Mouse (Mus musculus): ENCODE data around the gene Cbwd1. TPM values are rescaled to one million over a fixed set of nuclear protein-coding genes. Genes with fewer than 3 reads are reported as not detected.

Gene Cbwd1
- polyA plus RNA-seq, 1 experiment from 2014 or later = 24.9 TPM

GRCm38 (mm10) chr19:24983857-24984498, 22.6 kb upstream of the Cbwd1 start:
- H3K9me3 ChIP-seq (ENCODE audit: control insufficient read depth, low read length) = no peaks in the 10 kb centered on the region
- DNase-seq (ENCODE audit: low spot score) (no peak), ATAC-seq (ENCODE audit: low FRiP score) (no peak)
- no peak overlapping the region for H3K9ac ChIP-seq (ENCODE audit: low read depth, low read length)
- no peaks in the 10 kb centered on the region for H3K36me3 ChIP-seq (ENCODE audit: control insufficient read depth, insufficient read depth, low read length)
- no peaks in the 10 kb centered on the region for H3K4me1 ChIP-seq (replicated peaks; ENCODE audit: control insufficient read depth, insufficient read depth, low read length)
- no peak overlapping the region for H3K4me3 ChIP-seq (ENCODE audit: low read depth, low read length)
- no peaks in the 10 kb centered on the region for H3K27me3 ChIP-seq (ENCODE audit: control insufficient read depth, insufficient read depth, low read length)
- no peak overlapping the region for H3K27ac ChIP-seq (ENCODE audit: low read depth, low read length)
- WGBS = 80% methylated on average over 7 of the region's 7 CpGs
- no peak overlapping the region for H3K4me2 ChIP-seq (replicated peaks; ENCODE audit: low read depth, low read length)

DNA sequence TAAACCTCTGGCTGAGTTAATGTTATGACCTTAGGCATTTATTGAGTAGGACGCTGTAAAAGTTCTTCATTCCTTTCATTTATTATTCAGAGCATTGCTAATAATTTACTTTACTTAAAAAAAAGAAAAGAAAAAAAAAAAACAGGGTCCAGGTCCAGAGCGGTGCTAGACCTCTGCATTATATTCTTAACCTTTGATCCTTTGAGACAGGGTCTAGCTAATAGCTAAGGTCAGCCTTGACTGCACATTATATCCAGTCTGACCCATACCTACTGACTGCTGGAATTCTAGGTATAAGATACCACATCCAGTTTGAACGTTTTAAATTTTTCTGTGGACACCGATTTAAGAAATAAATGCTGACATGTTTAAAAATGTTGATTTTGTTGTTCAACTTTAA, 21.6 kb upstream of the Cbwd1 start:
- H3K9ac ChIP-seq (ENCODE audit: low read depth, low read length) = no peak overlapping the region
- no peaks in the 10 kb centered on the region for H3K9me3 ChIP-seq (ENCODE audit: control insufficient read depth, low read length)
- H3K27ac ChIP-seq (ENCODE audit: low read depth, low read length) = no peak overlapping the region
- DNase-seq (ENCODE audit: low spot score) = no peak
- no peak overlapping the region for H3K4me3 ChIP-seq (ENCODE audit: low read depth, low read length)
- no peaks in the 10 kb centered on the region for H3K27me3 ChIP-seq (ENCODE audit: control insufficient read depth, insufficient read depth, low read length)
- ATAC-seq (ENCODE audit: low FRiP score) = no peak
- no peak overlapping the region for H3K4me2 ChIP-seq (replicated peaks; ENCODE audit: low read depth, low read length)
- no peaks in the 10 kb centered on the region for H3K36me3 ChIP-seq (ENCODE audit: control insufficient read depth, insufficient read depth, low read length)
- 85% methylated on average over 4 of the region's 4 CpGs for WGBS
- H3K4me1 ChIP-seq (replicated peaks; ENCODE audit: control insufficient read depth, insufficient read depth, low read length) = no peaks in the 10 kb centered on the region

DNA sequence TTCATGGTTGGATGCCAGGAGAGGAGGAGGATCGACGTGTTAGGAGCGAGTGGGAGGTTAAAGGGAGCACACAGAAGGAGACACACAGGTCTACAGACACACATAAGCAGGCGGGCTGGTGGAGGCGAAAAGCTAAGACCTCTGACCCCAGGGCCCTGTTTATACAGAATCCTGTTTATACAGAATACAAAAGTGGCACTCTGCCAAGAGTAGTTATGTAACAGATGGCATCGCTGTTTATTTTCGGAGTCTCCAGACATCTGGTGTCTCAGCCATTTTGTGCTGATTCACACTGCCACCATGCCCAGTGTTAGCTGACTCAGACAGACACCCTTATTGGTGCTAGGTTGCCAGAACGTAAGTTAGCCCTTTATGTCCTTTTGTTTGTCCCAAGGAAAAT, 19.9 kb upstream of the Cbwd1 start:
- Histone ChIP-seq H3K27ac (ENCODE audit: low read depth, low read length) (no peak overlapping the region), H3K36me3 (ENCODE audit: control insufficient read depth, insufficient read depth, low read length) (no peaks in the 10 kb centered on the region), H3K4me2 (replicated peaks; ENCODE audit: low read depth, low read length) (no peak overlapping the region), H3K9ac (ENCODE audit: low read depth, low read length) (no peak overlapping the region), H3K27me3 (ENCODE audit: control insufficient read depth, insufficient read depth, low read length) (no peaks in the 10 kb centered on the region), H3K4me3 (ENCODE audit: low read depth, low read length) (no peak overlapping the region), H3K9me3 (ENCODE audit: control insufficient read depth, low read length) (no peaks in the 10 kb centered on the region), H3K4me1 (replicated peaks; ENCODE audit: control insufficient read depth, insufficient read depth, low read length) (no peaks in the 10 kb centered on the region)
- ATAC-seq (ENCODE audit: low FRiP score) (no peak), DNase-seq (ENCODE audit: low spot score) (peak; percentile 44)
- WGBS = 67% methylated on average over 8 of the region's 8 CpGs

GRCm38 (mm10) chr19:24978852-24979842, 17.7 kb upstream of the Cbwd1 start:
- Histone ChIP-seq H3K27ac (ENCODE audit: low read depth, low read length) (no peak overlapping the region), H3K4me1 (replicated peaks; ENCODE audit: control insufficient read depth, insufficient read depth, low read length) (no peaks in the 10 kb centered on the region), H3K4me3 (ENCODE audit: low read depth, low read length) (no peak overlapping the region), H3K9ac (ENCODE audit: low read depth, low read length) (no peak overlapping the region), H3K9me3 (ENCODE audit: control insufficient read depth, low read length) (no peaks in the 10 kb centered on the region), H3K4me2 (replicated peaks; ENCODE audit: low read depth, low read length) (no peak overlapping the region), H3K27me3 (ENCODE audit: control insufficient read depth, insufficient read depth, low read length) (no peaks in the 10 kb centered on the region), H3K36me3 (ENCODE audit: control insufficient read depth, insufficient read depth, low read length) (no peaks in the 10 kb centered on the region)
- 88% methylated on average over 10 of the region's 10 CpGs for WGBS
- no peak for ATAC-seq (ENCODE audit: low FRiP score)
- no peak for DNase-seq (ENCODE audit: low spot score)

GRCm38 (mm10) chr19:24977991-24978390, 16.6 kb upstream of the Cbwd1 start:
- H3K27ac ChIP-seq (ENCODE audit: low read depth, low read length) = no peak overlapping the region
- no peak overlapping the region for H3K4me2 ChIP-seq (replicated peaks; ENCODE audit: low read depth, low read length)
- H3K4me1 ChIP-seq (replicated peaks; ENCODE audit: control insufficient read depth, insufficient read depth, low read length) = no peaks in the 10 kb centered on the region
- DNase-seq (ENCODE audit: low spot score) = no peak
- 77% methylated on average over 11 of the region's 11 CpGs for WGBS
- H3K36me3 ChIP-seq (ENCODE audit: control insufficient read depth, insufficient read depth, low read length) = no peaks in the 10 kb centered on the region
- H3K4me3 ChIP-seq (ENCODE audit: low read depth, low read length) = no peak overlapping the region
- no peak for ATAC-seq (ENCODE audit: low FRiP score)
- no peaks in the 10 kb centered on the region for H3K27me3 ChIP-seq (ENCODE audit: control insufficient read depth, insufficient read depth, low read length)
- H3K9me3 ChIP-seq (ENCODE audit: control insufficient read depth, low read length) = no peaks in the 10 kb centered on the region
- no peak overlapping the region for H3K9ac ChIP-seq (ENCODE audit: low read depth, low read length)

DNA sequence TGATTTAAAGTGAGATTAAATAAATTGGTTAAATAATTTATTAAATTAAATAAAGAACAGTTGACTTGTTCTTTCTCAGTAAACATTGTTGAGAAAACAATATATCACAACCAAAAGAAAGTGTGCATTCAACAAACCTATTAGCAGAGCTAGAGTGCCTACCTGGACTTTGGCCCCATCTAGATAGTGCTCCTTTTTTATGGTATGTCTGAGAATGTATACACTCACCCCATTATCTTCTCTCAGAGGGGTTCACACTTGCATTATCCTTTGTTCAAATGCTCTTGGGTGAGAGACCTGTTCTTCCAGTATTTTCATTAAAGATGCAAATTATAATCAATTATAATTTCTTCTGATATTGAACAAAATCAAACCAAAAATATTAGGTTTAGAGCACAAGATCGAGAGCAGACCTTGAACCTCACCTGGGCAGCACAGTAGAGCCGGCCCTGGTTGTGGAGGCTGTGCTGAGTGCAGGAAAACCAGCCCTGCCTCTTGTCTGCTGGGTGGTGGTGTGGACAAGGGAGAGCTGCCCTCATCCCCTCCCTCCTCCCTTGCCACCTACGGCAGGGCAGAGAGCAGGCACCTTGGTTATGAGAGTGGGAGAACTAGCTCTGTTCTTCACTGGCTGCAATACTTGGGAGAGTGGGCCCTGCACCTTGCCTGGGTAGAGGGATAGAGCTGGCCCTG, 11.4 kb upstream of the Cbwd1 start:
- DNase-seq (ENCODE audit: low spot score) = no peak
- Histone ChIP-seq H3K9ac (ENCODE audit: low read depth, low read length) (no peak overlapping the region), H3K36me3 (ENCODE audit: control insufficient read depth, insufficient read depth, low read length) (no peaks in the 10 kb centered on the region), H3K4me1 (replicated peaks; ENCODE audit: control insufficient read depth, insufficient read depth, low read length) (no peaks in the 10 kb centered on the region), H3K9me3 (ENCODE audit: control insufficient read depth, low read length) (no peaks in the 10 kb centered on the region), H3K27me3 (ENCODE audit: control insufficient read depth, insufficient read depth, low read length) (no peaks in the 10 kb centered on the region), H3K4me3 (ENCODE audit: low read depth, low read length) (no peak overlapping the region), H3K27ac (ENCODE audit: low read depth, low read length) (no peak overlapping the region), H3K4me2 (replicated peaks; ENCODE audit: low read depth, low read length) (no peak overlapping the region)
- no peak for ATAC-seq (ENCODE audit: low FRiP score)
- 87% methylated on average over 3 of the region's 3 CpGs for WGBS

GRCm38 (mm10) chr19:24971307-24971706, 9.9 kb upstream of the Cbwd1 start:
- Histone ChIP-seq H3K4me1 (replicated peaks; ENCODE audit: control insufficient read depth, insufficient read depth, low read length) (no peaks in the 10 kb centered on the region), H3K9ac (ENCODE audit: low read depth, low read length) (no peak overlapping the region), H3K36me3 (ENCODE audit: control insufficient read depth, insufficient read depth, low read length) (no peaks in the 10 kb centered on the region), H3K4me3 (ENCODE audit: low read depth, low read length) (no peak overlapping the region), H3K9me3 (ENCODE audit: control insufficient read depth, low read length) (no peaks in the 10 kb centered on the region), H3K4me2 (replicated peaks; ENCODE audit: low read depth, low read length) (no peak overlapping the region), H3K27me3 (ENCODE audit: control insufficient read depth, insufficient read depth, low read length) (no peaks in the 10 kb centered on the region), H3K27ac (ENCODE audit: low read depth, low read length) (no peak overlapping the region)
- 81% methylated on average over 7 of the region's 7 CpGs for WGBS
- ATAC-seq (ENCODE audit: low FRiP score) (no peak), DNase-seq (ENCODE audit: low spot score) (no peak)

DNA sequence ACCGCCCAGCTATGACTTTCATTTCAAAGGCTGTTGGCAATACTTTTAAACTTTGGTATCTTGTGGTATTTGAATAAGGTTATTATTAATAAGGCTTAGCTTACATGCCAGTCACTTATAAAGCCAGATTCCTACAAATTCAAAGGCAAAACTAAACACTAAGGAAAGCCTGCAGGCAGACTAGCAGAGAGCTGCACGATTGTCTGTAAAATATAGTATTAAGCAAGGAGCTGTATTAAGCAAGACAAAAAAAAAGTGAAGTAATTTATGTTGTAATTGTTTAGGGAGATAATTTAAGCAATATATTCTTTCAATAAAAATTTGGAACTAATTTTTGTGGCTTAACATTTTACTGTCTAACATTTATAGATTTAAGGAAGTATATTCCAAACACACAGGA, 5.5 kb upstream of the Cbwd1 start:
- ATAC-seq (ENCODE audit: low FRiP score) (no peak), DNase-seq (ENCODE audit: low spot score) (no peak)
- no peak overlapping the region for H3K9ac ChIP-seq (ENCODE audit: low read depth, low read length)
- no peaks in the 10 kb centered on the region for H3K27me3 ChIP-seq (ENCODE audit: control insufficient read depth, insufficient read depth, low read length)
- WGBS = 89% methylated on average over 2 of the region's 2 CpGs
- H3K9me3 ChIP-seq (ENCODE audit: control insufficient read depth, low read length) = no peaks in the 10 kb centered on the region
- H3K4me3 ChIP-seq (ENCODE audit: low read depth, low read length) = no peak overlapping the region
- H3K4me1 ChIP-seq (replicated peaks; ENCODE audit: control insufficient read depth, insufficient read depth, low read length) = no peaks in the 10 kb centered on the region
- no peak overlapping the region for H3K27ac ChIP-seq (ENCODE audit: low read depth, low read length)
- no peaks in the 10 kb centered on the region for H3K36me3 ChIP-seq (ENCODE audit: control insufficient read depth, insufficient read depth, low read length)
- no peak overlapping the region for H3K4me2 ChIP-seq (replicated peaks; ENCODE audit: low read depth, low read length)

All from hindbrain, embryonic 11.5 days (tissue).